13 mouse cellular contexts compared by ENCODE assay signal in genomic region chr1:89922282-89922681, GRCm38 (mm10). TPM values are rescaled to one million over a fixed set of nuclear protein-coding genes. Genes with fewer than 3 reads are reported as not detected.
DNase-seq lines count a peak whose midpoint lies in the region; ATAC-seq lines count a peak whose summit lies in the region.
"Had no signal": no experiment of that assay in that cellular context is flagged by ENCODE, and none has a peak within 500 bp of the region (broad histone marks: within the 10 kb centered on the region; RNA-seq: fewer than 3 reads in every experiment).

No protein-coding gene starts in this region.

- peak overlapping the region; percentile 43 for H3K4me3 ChIP-seq in forebrain, embryonic 10.5 days
- H3K4me3 ChIP-seq in forebrain, embryonic 14.5 days (ENCODE audit: low read depth, low read length): no peak overlapping the region
- peak overlapping the region; percentile 89 for H3K4me3 ChIP-seq in megakaryocyte, embryonic 14.5 days (replicated peaks)
- H3K4me3 ChIP-seq in limb, embryonic 12.5 days (replicated peaks): peak overlapping the region; percentile 25
- H3K4me3 ChIP-seq in neural tube, embryonic 15.5 days (replicated peaks): no peak overlapping the region
- H3K4me3 ChIP-seq: liver, embryonic 15.5 days had no signal

- H3K4me1 ChIP-seq in forebrain, embryonic 10.5 days: peaks cover 60% of the 10 kb centered on the region
- peaks cover 4% of the 10 kb centered on the region; the same call in 1 of the 2 replicates for H3K4me1 ChIP-seq in forebrain, embryonic 14.5 days (ENCODE audit: control insufficient read depth, insufficient read depth, low read length)
- H3K4me1 ChIP-seq in megakaryocyte, embryonic 14.5 days: peaks cover 99% of the 10 kb centered on the region
- peaks cover 26% of the 10 kb centered on the region for H3K4me1 ChIP-seq in limb, embryonic 12.5 days (replicated peaks)
- H3K4me1 ChIP-seq in neural tube, embryonic 15.5 days: peaks cover 50% of the 10 kb centered on the region

- H3K27ac ChIP-seq in forebrain, embryonic 10.5 days: 0 out of 2 replicates have a peak overlapping the region, but pooled peaks have one; percentile 58
- no peak overlapping the region for H3K27ac ChIP-seq in forebrain, embryonic 14.5 days (ENCODE audit: low read depth, low read length)
- no peak overlapping the region for H3K27ac ChIP-seq in limb, embryonic 12.5 days
- no peak overlapping the region for H3K27ac ChIP-seq in neural tube, embryonic 15.5 days (replicated peaks)
- H3K27ac ChIP-seq: liver, embryonic 15.5 days had no signal

- no peak for ATAC-seq in forebrain, embryonic 14.5 days
- no peak for ATAC-seq in megakaryocyte, adult 5-6 weeks (ENCODE audit: poor library complexity, severe bottlenecking)
- no peak for ATAC-seq in limb, embryonic 12.5 days (ENCODE audit: insufficient number of reproducible peaks, insufficient read depth, low FRiP score, low TSS enrichment, low read depth)
- no peak for ATAC-seq in neural tube, embryonic 15.5 days (ENCODE audit: low FRiP score)

- H3K27me3 ChIP-seq in forebrain, embryonic 10.5 days (ENCODE audit: poor library complexity, severe bottlenecking): peaks cover 100% of the 10 kb centered on the region
- peaks cover 99% of the 10 kb centered on the region for H3K27me3 ChIP-seq in forebrain, embryonic 14.5 days (replicated peaks; ENCODE audit: control insufficient read depth, insufficient read depth, low read length)
- H3K27me3 ChIP-seq in megakaryocyte, embryonic 14.5 days (replicated peaks): peaks cover 14% of the 10 kb centered on the region
- H3K27me3 ChIP-seq in limb, embryonic 12.5 days: peaks cover 100% of the 10 kb centered on the region
- peaks cover 69% of the 10 kb centered on the region for H3K27me3 ChIP-seq in neural tube, embryonic 15.5 days (replicated peaks)

- H3K9ac ChIP-seq in forebrain, embryonic 14.5 days (ENCODE audit: low read length): no peak overlapping the region
- 0 out of 2 replicates have a peak overlapping the region, but pooled peaks have one; percentile 2 for H3K9ac ChIP-seq in limb, embryonic 12.5 days (replicated peaks)
- no peak overlapping the region for H3K9ac ChIP-seq in neural tube, embryonic 15.5 days (replicated peaks)
- H3K9ac ChIP-seq: liver, embryonic 15.5 days had no signal

- peaks cover 11% of the 10 kb centered on the region for H3K9me3 ChIP-seq in forebrain, embryonic 10.5 days
- H3K9me3 ChIP-seq in forebrain, embryonic 14.5 days (replicated peaks; ENCODE audit: control insufficient read depth, low read length): no peaks in the 10 kb centered on the region
- peaks cover 8% of the 10 kb centered on the region for H3K9me3 ChIP-seq in megakaryocyte, embryonic 14.5 days
- H3K9me3 ChIP-seq in limb, embryonic 12.5 days: 0 out of 2 replicates have a peak, but pooled peaks cover 4% of the 10 kb centered on the region
- no peaks in the 10 kb centered on the region for H3K9me3 ChIP-seq in neural tube, embryonic 15.5 days (replicated peaks)
- H3K9me3 ChIP-seq: liver, embryonic 15.5 days had no signal

- DNase-seq in forebrain, embryonic 10.5 days (ENCODE audit: extremely low spot score, low spot score): peak; percentile 53
- DNase-seq in forebrain, embryonic 14.5 days (ENCODE audit: low spot score): no peak
- no peak for DNase-seq in urinary bladder, postnatal 14 days (ENCODE audit: low spot score)
- no peak for DNase-seq in urinary bladder, postnatal 36 days (ENCODE audit: low spot score in 2 of 2)
- DNase-seq: cerebellum, adult 9-11 months; heart, postnatal 14 days; kidney, adult 9 months; thymus, postnatal 25 days had no signal

- WGBS in forebrain, embryonic 10.5 days: 2% methylated on average over 7 of the region's 7 CpGs
- WGBS in forebrain, embryonic 14.5 days: 2% methylated on average over 7 of the region's 7 CpGs
- WGBS in limb, embryonic 12.5 days: 2% methylated on average over 7 of the region's 7 CpGs
- WGBS in neural tube, embryonic 15.5 days: 6% methylated on average over 7 of the region's 7 CpGs

- H3K36me3 ChIP-seq in forebrain, embryonic 10.5 days (replicated peaks): no peaks in the 10 kb centered on the region
- no peaks in the 10 kb centered on the region for H3K36me3 ChIP-seq in forebrain, embryonic 14.5 days (ENCODE audit: control insufficient read depth, insufficient read depth, low read length)
- peaks cover 58% of the 10 kb centered on the region for H3K36me3 ChIP-seq in megakaryocyte, embryonic 14.5 days (replicated peaks; ENCODE audit: low read length)
- H3K36me3 ChIP-seq in limb, embryonic 12.5 days: no peaks in the 10 kb centered on the region
- H3K36me3 ChIP-seq in neural tube, embryonic 15.5 days: no peaks in the 10 kb centered on the region
- H3K36me3 ChIP-seq: liver, embryonic 15.5 days had no signal

- no peak overlapping the region for H3K4me2 ChIP-seq in forebrain, embryonic 14.5 days (ENCODE audit: low read length)
- peak overlapping the region; percentile 51; the same call in 1 of the 2 replicates for H3K4me2 ChIP-seq in limb, embryonic 12.5 days
- H3K4me2 ChIP-seq in neural tube, embryonic 15.5 days: peak overlapping the region; percentile 55

RNA-seq across cellular contexts. Expression of gene Gbx2, which starts 8.7 kb away (rescaled TPM):
- 1.2 and 1.5 TPM in 2 replicates for polyA plus RNA-seq in forebrain, embryonic 10.5 days (2016; fragmentation: Nextera tagmentation; extraction: Ambion mirVana)
- polyA plus RNA-seq in forebrain, embryonic 14.5 days (2014; fragmentation: Nextera tagmentation; extraction: Ambion mirVana): 20.3 and 20.7 TPM in 2 replicates
- polyA plus RNA-seq in megakaryocyte, embryonic 14.5 days (2012; ENCODE audit: insufficient read depth, low replicate concordance): 68.4 and 75.9 TPM in 2 replicates
- total RNA-seq in megakaryocyte, adult 5-6 weeks (2015): not detected in 2 replicates
- total RNA-seq in megakaryocyte, adult 5-6 weeks (2017): not detected in 2 replicates
- polyA plus RNA-seq in limb, embryonic 12.5 days (2016; fragmentation: Nextera tagmentation; extraction: Ambion mirVana): 0.22 TPM in 1 of 2 replicates, not detected in the other
- polyA plus RNA-seq in neural tube, embryonic 15.5 days (2015; fragmentation: Nextera tagmentation; extraction: Ambion mirVana): 21.7 and 30.5 TPM in 2 replicates
- total RNA-seq: heart, postnatal 14 days had no signal

Comparison
In these comparisons a context has a peak if more than half of its experiments do, and no peak if none do; other contexts are left out.
1. H3K4me3 ChIP-seq: peak in forebrain, embryonic 10.5 days (single experiment), megakaryocyte, embryonic 14.5 days (single experiment) and limb, embryonic 12.5 days (single experiment); none in forebrain, embryonic 14.5 days (single experiment) and neural tube, embryonic 15.5 days (single experiment).